Mouse (Mus musculus) cerebral cortex, adult 2 months (tissue): ENCODE measurements around the gene Gm10135.

ENCODE experiments used
- WGBS: fragments of 180-500 bp; shearing (Covaris S2); methylation state at CpG from one replicate; pipeline ENCODE4 v1.1.7; 2018; 5-methylcytosine and 5-hydroxymethylcytosine counted together

Gene Gm10135

GRCm38 (mm10) chr5:72960096-72960495 is 14.4 kb downstream of the Gm10135 start:
- 86% methylated on average over 6 of the region's 6 CpGs for WGBS

GRCm38 (mm10) chr5:72957281-72957680 is 17.2 kb downstream of the Gm10135 start:
- WGBS: 89% methylated on average over 17 of the region's 17 CpGs

- 86% methylated on average over 3 of the region's 3 CpGs for WGBS
Observed at GRCm38 (mm10) chr5:72953996-72954604, 20.4 kb downstream of the Gm10135 start.

GRCm38 (mm10) chr5:72950252-72950651 is 24.2 kb downstream of the Gm10135 start:
- 78% methylated on average over 2 of the region's 2 CpGs for WGBS

- WGBS: 46% methylated on average over 1 of the region's 1 CpGs
Observed at GRCm38 (mm10) chr5:72948136-72948535, 26.4 kb downstream of the Gm10135 start.

- 87% methylated on average over 5 of the region's 5 CpGs for WGBS
Observed at GRCm38 (mm10) chr5:72940906-72941432, 33.5 kb downstream of the Gm10135 start.

GRCm38 (mm10) chr5:72939311-72939710 is 35.2 kb downstream of the Gm10135 start:
- 95% methylated on average over 2 of the region's 2 CpGs for WGBS

- WGBS: 90% methylated on average over 3 of the region's 3 CpGs
Observed at GRCm38 (mm10) chr5:72938421-72938820, 36.1 kb downstream of the Gm10135 start.

GRCm38 (mm10) chr5:72933026-72933675 is 41.4 kb downstream of the Gm10135 start:
- 97% methylated on average over 17 of the region's 17 CpGs for WGBS

GRCm38 (mm10) chr5:72922796-72923195 is 51.7 kb downstream of the Gm10135 start:
- WGBS: 91% methylated on average over 3 of the region's 3 CpGs

GRCm38 (mm10) chr5:72921171-72921570 is 53.3 kb downstream of the Gm10135 start:
- WGBS: 86% methylated on average over 8 of the region's 8 CpGs

GRCm38 (mm10) chr5:72920416-72920815 is 54.1 kb downstream of the Gm10135 start:
- 72% methylated on average over 4 of the region's 4 CpGs for WGBS

GRCm38 (mm10) chr5:72916851-72917250 is 57.7 kb downstream of the Gm10135 start:
- WGBS: 39% methylated on average over 1 of the region's 1 CpGs

GRCm38 (mm10) chr5:72916048-72916447 is 58.5 kb downstream of the Gm10135 start:
- WGBS: 43% methylated on average over 4 of the region's 4 CpGs
